Mouse (Mus musculus): Measurements from ENCODE around the gene Emid1.
"Not testable (repeated sequence)": the region's sequence is repeated elsewhere in the genome, so short reads cannot be mapped to it uniquely, and the experiment has no call there.

Gene Emid1

GRCm38 (mm10) chr11:5103986-5104509 lies 48.0 kb downstream of the Emid1 start:
- DNase-seq (ENCODE audit: low read depth, low spot score) = no peak

GRCm38 (mm10) chr11:5102384-5102783 lies 49.7 kb downstream of the Emid1 start:
- DNase-seq (ENCODE audit: low read depth, low spot score) = no peak

GRCm38 (mm10) chr11:5101641-5102040 lies 50.4 kb downstream of the Emid1 start:
- DNase-seq (ENCODE audit: low read depth, low spot score) = no peak

GRCm38 (mm10) chr11:5100801-5101200 lies 51.3 kb downstream of the Emid1 start:
- no peak for DNase-seq (ENCODE audit: low read depth, low spot score)

GRCm38 (mm10) chr11:5100283-5100682 lies 51.8 kb downstream of the Emid1 start:
- no peak for DNase-seq (ENCODE audit: low read depth, low spot score)

GRCm38 (mm10) chr11:5099576-5100183 lies 52.4 kb downstream of the Emid1 start:
- no peak for DNase-seq (ENCODE audit: low read depth, low spot score)

GRCm38 (mm10) chr11:5098736-5099542 lies 53.1 kb downstream of the Emid1 start, which contains the start of the genes Rhbdd3 and Ewsr1:
Gene Rhbdd3, plus strand, starts transcription at chr11:5098926.
Gene Ewsr1, minus strand, starts transcription at chr11:5099266.
- peak; percentile 87 for DNase-seq (ENCODE audit: low read depth, low spot score)

- DNase-seq (ENCODE audit: low read depth, low spot score) = no peak
Observed at GRCm38 (mm10) chr11:5098035-5098735, 53.9 kb downstream of the Emid1 start.

- DNase-seq (ENCODE audit: low read depth, low spot score) = no peak
Observed at GRCm38 (mm10) chr11:5096480-5097020, 55.5 kb downstream of the Emid1 start.

- DNase-seq (ENCODE audit: low read depth, low spot score) = no peak
Observed at GRCm38 (mm10) chr11:5095877-5096276, 56.2 kb downstream of the Emid1 start.

- no peak for DNase-seq (ENCODE audit: low read depth, low spot score)
Observed at GRCm38 (mm10) chr11:5091706-5092105, 60.4 kb downstream of the Emid1 start.

- DNase-seq (ENCODE audit: low read depth, low spot score) = no peak
Observed at GRCm38 (mm10) chr11:5089147-5089546, 62.9 kb downstream of the Emid1 start.

GRCm38 (mm10) chr11:5076843-5077242 lies 75.2 kb downstream of the Emid1 start:
- DNase-seq (ENCODE audit: low read depth, low spot score) = not testable (repeated sequence)

- no peak for DNase-seq (ENCODE audit: low read depth, low spot score)
Observed at GRCm38 (mm10) chr11:5075760-5076159, 76.3 kb downstream of the Emid1 start.

GRCm38 (mm10) chr11:5074882-5075281 lies 77.2 kb downstream of the Emid1 start:
- DNase-seq (ENCODE audit: low read depth, low spot score) = no peak

- DNase-seq (ENCODE audit: low read depth, low spot score) = no peak
Observed at GRCm38 (mm10) chr11:5068126-5068971, 83.7 kb downstream of the Emid1 start.

- no peak for DNase-seq (ENCODE audit: low read depth, low spot score)
Observed at GRCm38 (mm10) chr11:5067063-5067462, 85.0 kb downstream of the Emid1 start.

- peak; percentile 67 for DNase-seq (ENCODE audit: low read depth, low spot score)
Observed at GRCm38 (mm10) chr11:5065056-5065821, 86.8 kb downstream of the Emid1 start, which contains the start of gene Gas2l1. Gene Gas2l1, minus strand, starts transcription at chr11:5065327.

- DNase-seq (ENCODE audit: low read depth, low spot score) = no peak
Observed at GRCm38 (mm10) chr11:5064282-5065055, 87.6 kb downstream of the Emid1 start.
